Mouse (Mus musculus) liver, postnatal 0 days (tissue): Measurements from ENCODE around the gene Gnptab.

Source experiments
- CTCF ChIP-seq: sonication (generic); IDR thresholded peaks from 2 replicates; pipeline ENCODE4 v1.5.1; 2016; ENCODE audit warnings: antibody characterized with exemption, low read depth
- EP300 ChIP-seq: IDR thresholded peaks from 2 replicates; pipeline ENCODE4 v1.6.1; 2016; ENCODE audit warnings: antibody characterized with exemption, low read depth, mild to moderate bottlenecking

- TF ChIP-seq CTCF = no peak
- no peak for TF ChIP-seq EP300
Observed at GRCm38 (mm10) chr10:88491632-88492031, 112.7 kb downstream of the Gnptab start.
